Mouse (Mus musculus): Measurements from ENCODE around the gene Gpn3.
A peak's percentile ranks its signal among the peaks of the same experiment; 100 is the strongest.

The Gpn3 gene

GRCm38 (mm10) chr5:122392227-122393004 lies 20.7 kb downstream of the Gpn3 start:
- no peak for TF ChIP-seq POU5F1 (IDR thresholded peaks at IDR 0.05; ENCODE audit: borderline replicate concordance, low read length)
- TF ChIP-seq CTCF (conservative IDR thresholded peaks at IDR 0.05; ENCODE audit: low read length), result no peak
- no peak for TF ChIP-seq NANOG (IDR thresholded peaks at IDR 0.05; ENCODE audit: borderline replicate concordance, low read length)
- Histone ChIP-seq H3K36me3 (ENCODE audit: insufficient read depth, low read length) (peaks cover 36% of the 10 kb centered on the region), H3K9me3 (ENCODE audit: low read length) (no peaks in the 10 kb centered on the region), H3K4me1 (replicated peaks; ENCODE audit: low read depth, low read length) (peaks cover 45% of the 10 kb centered on the region), H3K27me3 (ENCODE audit: insufficient read depth, low read length) (no peaks in the 10 kb centered on the region), H3K4me3 (replicated peaks; ENCODE audit: low read length) (peak overlapping the region; percentile 96)

DNA sequence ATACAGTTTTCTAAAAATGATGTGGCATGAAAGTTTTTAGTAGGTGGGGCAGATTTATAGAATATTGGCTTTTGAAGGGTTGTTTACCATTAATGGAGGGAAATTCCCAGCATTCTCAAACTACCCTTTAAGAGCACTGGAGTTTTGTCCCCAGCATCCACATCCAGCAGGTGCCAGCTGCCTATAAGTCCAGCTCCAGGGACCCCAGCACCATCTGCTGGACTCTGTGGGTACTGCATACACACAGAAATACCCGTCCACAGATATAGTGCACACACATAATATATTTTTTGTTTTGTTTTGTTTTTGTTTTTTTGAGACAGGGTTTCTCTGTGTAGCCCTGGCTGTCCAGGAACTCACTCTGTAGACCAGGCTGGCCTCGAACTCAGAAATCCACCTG lies 22.2 kb downstream of the Gpn3 start:
- peaks cover 51% of the 10 kb centered on the region for H3K4me1 ChIP-seq (replicated peaks; ENCODE audit: low read depth, low read length)
- peak; percentile 94 for TF ChIP-seq CTCF (conservative IDR thresholded peaks at IDR 0.05; ENCODE audit: low read length)
- no peak for TF ChIP-seq POU5F1 (IDR thresholded peaks at IDR 0.05; ENCODE audit: borderline replicate concordance, low read length)
- no peak for TF ChIP-seq NANOG (IDR thresholded peaks at IDR 0.05; ENCODE audit: borderline replicate concordance, low read length)
- peaks cover 51% of the 10 kb centered on the region for H3K36me3 ChIP-seq (ENCODE audit: insufficient read depth, low read length)
- H3K27me3 ChIP-seq (ENCODE audit: insufficient read depth, low read length), result no peaks in the 10 kb centered on the region
- no peak overlapping the region for H3K4me3 ChIP-seq (replicated peaks; ENCODE audit: low read length)
- H3K9me3 ChIP-seq (ENCODE audit: low read length), result no peaks in the 10 kb centered on the region

GRCm38 (mm10) chr5:122396791-122397190 lies 25.1 kb downstream of the Gpn3 start:
- Histone ChIP-seq H3K4me1 (replicated peaks; ENCODE audit: low read depth, low read length) (peaks cover 65% of the 10 kb centered on the region), H3K27me3 (ENCODE audit: insufficient read depth, low read length) (no peaks in the 10 kb centered on the region), H3K36me3 (ENCODE audit: insufficient read depth, low read length) (peaks cover 63% of the 10 kb centered on the region), H3K4me3 (replicated peaks; ENCODE audit: low read length) (peak overlapping the region; percentile 59), H3K9me3 (ENCODE audit: low read length) (no peaks in the 10 kb centered on the region)
- TF ChIP-seq CTCF (conservative IDR thresholded peaks at IDR 0.05; ENCODE audit: low read length), result no peak
- TF ChIP-seq POU5F1 (IDR thresholded peaks at IDR 0.05; ENCODE audit: borderline replicate concordance, low read length), result no peak
- no peak for TF ChIP-seq NANOG (IDR thresholded peaks at IDR 0.05; ENCODE audit: borderline replicate concordance, low read length)

GRCm38 (mm10) chr5:122397495-122397894 lies 25.8 kb downstream of the Gpn3 start:
- H3K4me3 ChIP-seq (replicated peaks; ENCODE audit: low read length), result no peak overlapping the region
- H3K27me3 ChIP-seq (ENCODE audit: insufficient read depth, low read length), result no peaks in the 10 kb centered on the region
- H3K36me3 ChIP-seq (ENCODE audit: insufficient read depth, low read length), result peaks cover 70% of the 10 kb centered on the region

GRCm38 (mm10) chr5:122399871-122400270 lies 28.2 kb downstream of the Gpn3 start:
- Histone ChIP-seq H3K4me3 (replicated peaks; ENCODE audit: low read length) (peak overlapping the region; percentile 1; the same call in 1 of the 2 replicates), H3K9me3 (ENCODE audit: low read length) (no peaks in the 10 kb centered on the region), H3K4me1 (replicated peaks; ENCODE audit: low read depth, low read length) (peaks cover 46% of the 10 kb centered on the region), H3K27me3 (ENCODE audit: insufficient read depth, low read length) (no peaks in the 10 kb centered on the region), H3K36me3 (ENCODE audit: insufficient read depth, low read length) (peaks cover 87% of the 10 kb centered on the region)
- no peak for TF ChIP-seq NANOG (IDR thresholded peaks at IDR 0.05; ENCODE audit: borderline replicate concordance, low read length)
- no peak for TF ChIP-seq CTCF (conservative IDR thresholded peaks at IDR 0.05; ENCODE audit: low read length)
- no peak for TF ChIP-seq POU5F1 (IDR thresholded peaks at IDR 0.05; ENCODE audit: borderline replicate concordance, low read length)

More at GRCm38 (mm10) chr5:122397495-122397894, 25.8 kb downstream of the Gpn3 start:
- Histone ChIP-seq H3K4me1 (replicated peaks; ENCODE audit: low read depth, low read length) (peaks cover 62% of the 10 kb centered on the region), H3K9me3 (ENCODE audit: low read length) (no peaks in the 10 kb centered on the region)
- TF ChIP-seq CTCF (conservative IDR thresholded peaks at IDR 0.05; ENCODE audit: low read length) (no peak), POU5F1 (IDR thresholded peaks at IDR 0.05; ENCODE audit: borderline replicate concordance, low read length) (no peak), NANOG (IDR thresholded peaks at IDR 0.05; ENCODE audit: borderline replicate concordance, low read length) (no peak)

- H3K4me1 ChIP-seq (replicated peaks; ENCODE audit: low read depth, low read length), result peaks cover 40% of the 10 kb centered on the region
- H3K27me3 ChIP-seq (ENCODE audit: insufficient read depth, low read length), result no peaks in the 10 kb centered on the region
- H3K36me3 ChIP-seq (ENCODE audit: insufficient read depth, low read length), result peaks cover 90% of the 10 kb centered on the region
- TF ChIP-seq CTCF (conservative IDR thresholded peaks at IDR 0.05; ENCODE audit: low read length) (no peak), NANOG (IDR thresholded peaks at IDR 0.05; ENCODE audit: borderline replicate concordance, low read length) (no peak), POU5F1 (IDR thresholded peaks at IDR 0.05; ENCODE audit: borderline replicate concordance, low read length) (no peak)
- H3K9me3 ChIP-seq (ENCODE audit: low read length), result no peaks in the 10 kb centered on the region
- H3K4me3 ChIP-seq (replicated peaks; ENCODE audit: low read length), result peak overlapping the region; percentile 1; the same call in 1 of the 2 replicates
These were observed 29.1 kb downstream of the Gpn3 start for GRCm38 (mm10) chr5:122400628-122401302.

GRCm38 (mm10) chr5:122401303-122401640 lies 29.6 kb downstream of the Gpn3 start:
- H3K27me3 ChIP-seq (ENCODE audit: insufficient read depth, low read length), result no peaks in the 10 kb centered on the region
- H3K36me3 ChIP-seq (ENCODE audit: insufficient read depth, low read length), result peaks cover 95% of the 10 kb centered on the region
- H3K9me3 ChIP-seq (ENCODE audit: low read length), result no peaks in the 10 kb centered on the region
- no peak overlapping the region for H3K4me3 ChIP-seq (replicated peaks; ENCODE audit: low read length)
- TF ChIP-seq NANOG (IDR thresholded peaks at IDR 0.05; ENCODE audit: borderline replicate concordance, low read length) (no peak), CTCF (conservative IDR thresholded peaks at IDR 0.05; ENCODE audit: low read length) (peak; percentile 99)
- peaks cover 36% of the 10 kb centered on the region for H3K4me1 ChIP-seq (replicated peaks; ENCODE audit: low read depth, low read length)

DNA sequence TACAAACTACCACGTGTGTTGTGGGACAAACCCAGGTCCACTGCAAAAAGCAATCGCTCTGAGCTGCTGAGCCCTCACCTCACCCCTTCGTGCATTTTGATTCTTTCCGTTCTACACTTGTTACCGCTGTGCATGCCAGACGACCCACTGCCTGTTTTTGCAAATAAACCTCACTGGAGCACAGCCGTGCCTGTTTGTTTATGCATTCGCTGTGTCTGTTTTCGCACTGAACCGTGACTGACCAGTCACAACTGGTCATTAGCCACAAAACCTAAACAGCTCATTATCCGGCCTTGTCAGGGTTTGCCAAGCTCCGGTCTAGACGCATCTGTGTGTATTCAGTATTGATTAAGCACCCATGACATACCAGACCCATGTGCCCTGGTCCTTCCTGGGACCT lies 30.5 kb downstream of the Gpn3 start:
- Histone ChIP-seq H3K27me3 (ENCODE audit: insufficient read depth, low read length) (no peaks in the 10 kb centered on the region), H3K4me1 (replicated peaks; ENCODE audit: low read depth, low read length) (peaks cover 27% of the 10 kb centered on the region), H3K36me3 (ENCODE audit: insufficient read depth, low read length) (peaks cover 97% of the 10 kb centered on the region), H3K4me3 (replicated peaks; ENCODE audit: low read length) (no peak overlapping the region), H3K9me3 (ENCODE audit: low read length) (no peaks in the 10 kb centered on the region)
- TF ChIP-seq POU5F1 (IDR thresholded peaks at IDR 0.05; ENCODE audit: borderline replicate concordance, low read length), result no peak
- TF ChIP-seq CTCF (conservative IDR thresholded peaks at IDR 0.05; ENCODE audit: low read length), result no peak
- no peak for TF ChIP-seq NANOG (IDR thresholded peaks at IDR 0.05; ENCODE audit: borderline replicate concordance, low read length)

All from E14TG2a.4 (cell line).